Comparison of ENCODE assay signal across 8 mouse cellular contexts in genomic region chr11:78750885-78751842, GRCm38 (mm10). TPM values are rescaled to one million over a fixed set of nuclear protein-coding genes. Genes with fewer than 3 reads are reported as not detected.
DNase-seq lines count a peak whose midpoint lies in the region; ATAC-seq lines count a peak whose summit lies in the region.

TSS of gene Ccnq (minus strand) at chr11:78751729.

- ATAC-seq in hematopoietic stem cell, adult 5-6 weeks (replicated peaks in 1 of 2; ENCODE audit: insufficient read depth in 1 of 2, low FRiP score in 2 of 2, low TSS enrichment in 1 of 2, low read depth in 1 of 2, poor library complexity in 2 of 2, severe bottlenecking in 2 of 2): peak; percentile 68 to 82

- DNase-seq in NIH3T3 (ENCODE audit: low read depth): peak; percentile 94
- DNase-seq in cerebellum, adult 9-10 months: peak; percentile 54
- peak; percentile 63 for DNase-seq in forelimb bud, embryonic 11.5 days (ENCODE audit: low read depth, low spot score)
- DNase-seq in layer of hippocampus, adult 9-11 months: peak; percentile 58
- DNase-seq in lung, postnatal 14 days: peak; percentile 81
- peak; percentile 85 for DNase-seq in ovary, postnatal 36 days (ENCODE audit: low spot score)
- peak; percentile 80 for DNase-seq in thymus, postnatal 25 days

RNA-seq across cellular contexts. Expression of gene Ccnq, which starts in this region (rescaled TPM):
- 19.4 and 30.0 TPM in 2 replicates for total RNA-seq in hematopoietic stem cell, adult 5-6 weeks (2017)

Comparison
In these comparisons a context has a peak if more than half of its experiments do, and no peak if none do; other contexts are left out.
1. Peak in every context shown above with its lines: DNase-seq and ATAC-seq.